Mouse (Mus musculus): ENCODE measurements around the gene Foxp1.

DNA sequence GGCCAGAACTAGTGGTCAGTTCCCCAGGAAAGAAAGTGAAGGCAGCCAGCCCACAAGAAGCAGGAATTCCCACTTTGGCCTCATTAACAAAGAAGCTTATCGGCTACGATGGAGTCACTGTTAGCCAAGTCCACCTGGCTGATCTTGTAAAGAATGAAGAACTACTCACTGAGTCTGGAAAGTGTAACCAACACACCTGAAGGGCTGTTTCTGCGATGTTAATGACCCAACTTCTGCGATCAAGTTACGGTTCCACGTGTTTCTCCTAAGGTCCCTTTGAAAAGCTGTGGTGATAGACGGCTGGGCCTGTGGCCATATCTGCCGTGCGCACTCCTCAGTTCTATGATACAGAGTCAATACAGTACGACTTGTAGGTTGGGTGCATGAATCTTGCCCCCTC, 33.1 kb downstream of the Foxp1 start:
- no peak for TF ChIP-seq POLR2A (IDR thresholded peaks at IDR 0.05; ENCODE audit: low read depth, low read length)
- no peak for TF ChIP-seq CTCF (IDR thresholded peaks at IDR 0.05; ENCODE audit: extremely low read depth, insufficient read depth, insufficient read length, insufficient replicate concordance)
